Mouse (Mus musculus): ENCODE results near the gene Exoc3l4. TPM values are rescaled to one million over a fixed set of nuclear protein-coding genes. Genes with fewer than 3 reads are reported as not detected.

Gene Exoc3l4
- polyA plus RNA-seq, 1 experiment: 23.2 TPM

GRCm38 (mm10) chr12:111474893-111475643 is 58.3 kb downstream of the Exoc3l4 start:
- Histone ChIP-seq H3K4me3 (no peak overlapping the region), H3K79me2 (ENCODE audit: control insufficient read depth, insufficient read depth) (no peaks in the 10 kb centered on the region), H3K4me2 (ENCODE audit: low read depth) (peak overlapping the region; percentile 39), H3ac (ENCODE audit: control insufficient read depth, insufficient read length) (no peak overlapping the region), H3K27me3 (ENCODE audit: control insufficient read depth, insufficient read depth, insufficient read length) (no peaks in the 10 kb centered on the region), H3K36me3 (ENCODE audit: control insufficient read depth, insufficient read depth) (no peaks in the 10 kb centered on the region)
- TF ChIP-seq POLR2AphosphoS2 (IDR thresholded peaks at IDR 0.05; ENCODE audit: insufficient read length, low read depth) (no peak), TCF12 (IDR thresholded peaks at IDR 0.05; ENCODE audit: insufficient read depth, poor library complexity, severe bottlenecking) (peak; percentile 38), MYOD1 (IDR thresholded peaks at IDR 0.05; ENCODE audit: control insufficient read depth in 1 of 3, insufficient read length in 2 of 3, low read depth in 2 of 3) (peak in 1 of 3 experiments; percentile 59)

DNA sequence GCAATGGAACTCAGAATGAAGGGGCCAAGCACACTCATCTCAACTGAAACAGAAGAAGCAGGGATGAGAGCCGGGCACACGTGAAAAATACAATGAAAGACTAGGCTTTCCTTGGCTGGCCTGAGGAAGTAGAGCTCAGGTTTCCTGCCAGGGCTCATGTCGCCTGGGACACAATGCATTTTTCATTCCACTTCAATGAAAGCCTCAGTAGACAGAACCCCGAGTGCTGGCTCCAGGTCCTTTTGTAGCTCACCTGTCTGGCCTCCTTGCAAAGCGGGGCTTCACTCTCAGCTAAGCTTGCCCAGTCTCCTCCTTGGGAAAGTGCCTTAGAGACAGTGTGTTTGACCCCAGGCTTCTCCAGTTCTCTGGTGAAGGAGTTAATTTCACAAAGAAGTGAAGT is 62.1 kb downstream of the Exoc3l4 start:
- Histone ChIP-seq H3K27me3 (ENCODE audit: control insufficient read depth, insufficient read depth, insufficient read length) (no peaks in the 10 kb centered on the region), H3K36me3 (ENCODE audit: control insufficient read depth, insufficient read depth) (no peaks in the 10 kb centered on the region), H3ac (ENCODE audit: control insufficient read depth, insufficient read length) (no peak overlapping the region), H3K79me2 (ENCODE audit: control insufficient read depth, insufficient read depth) (no peaks in the 10 kb centered on the region), H3K4me2 (ENCODE audit: low read depth) (no peak overlapping the region), H3K4me3 (no peak overlapping the region)
- TF ChIP-seq USF1 (IDR thresholded peaks at IDR 0.05; ENCODE audit: low read depth): no peak
- TF ChIP-seq REST (IDR thresholded peaks at IDR 0.05; ENCODE audit: insufficient read depth, insufficient read length): no peak
- TF ChIP-seq MYOD1 (IDR thresholded peaks at IDR 0.05; ENCODE audit: control insufficient read depth in 1 of 3, insufficient read length in 2 of 3, low read depth in 2 of 3): no peak
- TF ChIP-seq SRF (IDR thresholded peaks at IDR 0.05; ENCODE audit: control insufficient read depth, insufficient read length, low read depth): no peak
- no peak for TF ChIP-seq TCF12 (IDR thresholded peaks at IDR 0.05; ENCODE audit: insufficient read depth, poor library complexity, severe bottlenecking)
- TF ChIP-seq E2F4 (IDR thresholded peaks at IDR 0.05; ENCODE audit: insufficient read depth): no peak
- TF ChIP-seq CEBPB (IDR thresholded peaks at IDR 0.05; ENCODE audit: insufficient read depth, poor library complexity, severe bottlenecking): no peak
- TF ChIP-seq MYOG (IDR thresholded peaks at IDR 0.05; ENCODE audit: control insufficient read depth in 1 of 3, insufficient read depth in 1 of 3, insufficient read length in 2 of 3, low read depth in 2 of 3): no peak
- TF ChIP-seq TCF3 (IDR thresholded peaks at IDR 0.05; ENCODE audit: insufficient read length, low read depth): no peak
- no peak for TF ChIP-seq MAX (IDR thresholded peaks at IDR 0.05; ENCODE audit: low read depth)
- no peak for TF ChIP-seq POLR2AphosphoS2 (IDR thresholded peaks at IDR 0.05; ENCODE audit: insufficient read length, low read depth)
- no peak for TF ChIP-seq POLR2A (IDR thresholded peaks at IDR 0.05; ENCODE audit: insufficient read length, low read depth)

GRCm38 (mm10) chr12:111479917-111480316 is 63.1 kb downstream of the Exoc3l4 start:
- Histone ChIP-seq H3K4me3 (no peak overlapping the region), H3K36me3 (ENCODE audit: control insufficient read depth, insufficient read depth) (no peaks in the 10 kb centered on the region), H3K4me2 (ENCODE audit: low read depth) (no peak overlapping the region), H3K27me3 (ENCODE audit: control insufficient read depth, insufficient read depth, insufficient read length) (peaks cover under 1% of the 10 kb centered on the region), H3ac (ENCODE audit: control insufficient read depth, insufficient read length) (no peak overlapping the region), H3K79me2 (ENCODE audit: control insufficient read depth, insufficient read depth) (no peaks in the 10 kb centered on the region)
- no peak for TF ChIP-seq TCF3 (IDR thresholded peaks at IDR 0.05; ENCODE audit: insufficient read length, low read depth)
- no peak for TF ChIP-seq REST (IDR thresholded peaks at IDR 0.05; ENCODE audit: insufficient read depth, insufficient read length)
- no peak for TF ChIP-seq POLR2AphosphoS2 (IDR thresholded peaks at IDR 0.05; ENCODE audit: insufficient read length, low read depth)
- no peak for TF ChIP-seq USF1 (IDR thresholded peaks at IDR 0.05; ENCODE audit: low read depth)

Other genes starting within 250 kb of the Exoc3l4 start
- gene 4930595D18Rik, start 232.5 kb upstream of the Exoc3l4 start, polyA plus RNA-seq (2012; fragmentation: generic; extraction: Trizol): not detected
- 0.13 TPM for gene Amn, start 145.9 kb upstream of the Exoc3l4 start, polyA plus RNA-seq (2012; fragmentation: generic; extraction: Trizol)
- 43.2 TPM for gene Cdc42bpb, start 39.3 kb upstream of the Exoc3l4 start, polyA plus RNA-seq (2012; fragmentation: generic; extraction: Trizol)
- not detected for gene Lbhd2, start 10.2 kb upstream of the Exoc3l4 start, polyA plus RNA-seq (2012; fragmentation: generic; extraction: Trizol)
- gene Tnfaip2, start 25.5 kb downstream of the Exoc3l4 start, polyA plus RNA-seq (2012; fragmentation: generic; extraction: Trizol): 169 TPM
- gene Gm266, start 68.8 kb downstream of the Exoc3l4 start, polyA plus RNA-seq (2012; fragmentation: generic; extraction: Trizol): 1.5 TPM
- 57.6 TPM for gene Eif5, start 121.0 kb downstream of the Exoc3l4 start, polyA plus RNA-seq (2012; fragmentation: generic; extraction: Trizol)
- gene Mark3, start 157.5 kb downstream of the Exoc3l4 start, polyA plus RNA-seq (2012; fragmentation: generic; extraction: Trizol): 42.1 TPM